Mouse (Mus musculus) frontal cortex, postnatal 14 days (tissue): ENCODE results near the gene Nek6.

ENCODE experiments used
- DNase-seq, 2 experiments: peaks; one replicate each; pipeline ENCODE4 v3.0.0; 2022; ENCODE audit warnings: low spot score in 2 of 2

The Nek6 gene

DNA sequence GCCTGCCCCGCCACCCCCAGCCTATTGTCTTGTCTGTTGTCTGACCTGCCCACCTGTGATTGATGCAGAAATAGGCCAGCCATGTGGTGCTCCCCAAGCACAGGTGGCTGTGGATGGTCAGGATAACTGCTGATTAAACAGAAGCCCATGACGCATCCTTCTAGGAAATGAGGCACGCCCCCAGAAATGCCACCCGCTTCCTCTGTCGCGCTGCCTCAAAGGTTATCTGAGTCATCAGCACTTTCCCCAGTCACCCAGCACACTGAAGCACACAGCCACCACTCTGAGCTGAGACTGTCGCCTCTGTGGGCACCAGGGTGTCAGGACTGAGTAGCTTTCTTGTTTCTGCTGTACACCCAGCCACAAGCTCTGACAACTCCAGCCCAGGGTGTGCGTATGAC, 24.9 kb downstream of the Nek6 start:
- peak; percentile 30 to 64 for DNase-seq

DNA sequence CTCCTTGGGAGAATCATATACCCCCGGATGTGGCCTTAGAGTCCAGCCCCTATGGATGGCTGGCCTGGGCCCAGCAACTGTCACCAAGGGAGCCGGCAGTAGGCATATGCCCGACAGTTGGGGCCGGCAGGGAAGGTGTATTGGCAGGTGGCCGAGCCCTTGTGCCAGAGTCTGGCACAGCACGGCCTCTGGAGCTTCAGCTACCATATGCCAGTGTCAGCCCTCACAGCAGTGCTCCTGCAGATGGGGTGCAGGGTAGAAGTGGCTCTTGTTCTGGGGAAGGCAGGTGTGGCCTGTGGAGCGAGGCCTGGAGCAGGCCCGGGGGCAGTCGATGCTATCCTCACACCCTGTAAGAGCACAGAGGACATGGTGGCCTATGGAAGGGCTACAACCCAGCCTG, 28.2 kb downstream of the Nek6 start:
- DNase-seq: no peak

DNA sequence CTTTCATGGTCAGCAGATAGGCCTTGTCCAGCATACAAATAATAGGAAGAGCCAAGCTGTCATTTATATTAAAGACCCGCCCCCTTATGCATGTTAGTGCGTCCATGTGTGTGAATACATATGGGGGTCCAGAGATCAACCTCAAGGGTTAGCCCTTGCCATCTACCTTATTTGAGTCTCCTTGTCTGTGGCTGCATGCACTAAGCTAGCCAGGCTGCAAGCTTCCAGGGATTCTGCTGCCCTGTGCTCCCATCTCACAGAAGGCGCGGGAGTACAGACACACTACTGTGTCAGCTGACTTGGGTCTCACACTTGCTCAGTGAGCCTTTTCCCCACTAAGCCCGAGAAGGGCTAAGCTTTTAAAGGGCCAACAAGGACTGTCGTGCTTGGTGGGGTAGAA, 29.2 kb downstream of the Nek6 start:
- no peak for DNase-seq

DNA sequence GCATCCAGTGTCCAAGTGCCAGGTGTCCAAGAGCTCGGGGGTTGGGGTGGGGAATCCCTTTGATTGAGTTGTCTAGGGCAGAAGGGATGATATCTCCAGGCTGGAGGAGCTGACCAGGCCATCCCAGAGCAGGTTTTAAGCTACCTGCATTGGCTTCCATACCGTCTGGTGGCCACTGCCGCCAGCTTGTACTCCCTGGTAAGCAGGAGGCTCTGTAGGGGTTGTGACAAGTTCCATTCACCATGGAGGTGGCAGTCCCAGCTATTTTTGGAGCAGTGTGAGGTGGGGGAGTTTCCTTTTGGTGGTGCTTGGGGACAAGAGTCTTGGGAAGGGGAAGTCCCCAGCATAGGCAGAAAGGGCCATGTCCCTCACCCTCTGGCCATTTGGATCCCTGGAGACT, 29.7 kb downstream of the Nek6 start:
- DNase-seq: no peak

DNA sequence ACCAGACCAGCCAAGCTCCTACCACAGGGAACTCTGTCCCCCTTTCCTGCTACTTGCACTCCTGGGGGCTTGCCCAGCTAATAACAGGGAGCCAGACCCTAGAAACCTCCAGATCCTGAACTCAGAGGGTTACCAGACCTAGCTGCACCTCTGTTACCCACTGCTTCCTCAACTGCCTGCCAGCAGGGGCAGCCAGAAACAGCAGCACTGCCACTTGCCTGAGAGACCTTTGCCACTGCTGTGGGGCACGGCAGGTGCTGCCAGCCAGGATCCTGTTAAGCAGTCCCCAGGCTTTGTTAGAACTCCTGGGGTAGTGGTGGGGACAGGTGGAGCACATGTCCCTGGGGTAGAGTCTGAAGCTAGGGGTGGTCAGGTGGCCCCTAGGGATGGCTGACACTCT, 30.1 kb downstream of the Nek6 start:
- DNase-seq: no peak

DNA sequence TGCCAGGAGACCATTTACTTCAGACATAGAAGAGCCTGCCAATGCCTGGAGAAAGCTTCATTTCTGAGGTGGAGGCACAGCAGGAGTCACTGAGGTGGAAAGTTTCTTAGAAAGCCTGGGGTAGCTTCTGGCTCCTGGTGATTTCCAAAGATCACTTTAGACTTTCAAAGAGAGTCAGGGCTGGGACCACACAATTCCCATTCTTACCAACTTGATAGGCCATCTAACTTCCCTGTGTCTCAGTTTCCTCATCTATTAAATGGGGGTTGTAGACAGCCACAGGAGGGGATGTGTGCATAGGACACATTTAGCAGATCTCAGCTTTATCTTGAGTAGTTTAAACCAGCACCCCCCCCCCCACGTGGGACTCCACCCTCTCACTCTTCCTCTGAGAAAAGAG, 30.9 kb downstream of the Nek6 start:
- no peak for DNase-seq

DNA sequence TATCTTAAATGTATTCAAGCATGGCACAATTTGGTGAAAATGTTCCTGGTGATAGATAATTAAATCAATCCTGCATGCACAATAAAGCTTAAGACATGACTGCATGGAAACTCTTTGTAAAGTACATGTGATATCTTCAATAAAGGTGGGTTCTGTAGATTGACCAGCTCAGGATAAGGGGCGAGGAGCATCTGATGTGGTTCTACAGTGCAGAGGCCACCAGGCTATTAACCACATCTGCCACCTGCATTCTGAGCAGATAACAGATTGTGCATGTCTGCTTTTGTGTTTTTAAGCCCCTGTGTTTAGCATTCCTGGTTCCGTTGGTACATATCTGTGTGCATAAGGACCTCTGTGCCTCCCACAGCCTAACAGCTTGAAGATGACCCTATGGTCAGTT, 31.7 kb downstream of the Nek6 start:
- no peak for DNase-seq

DNA sequence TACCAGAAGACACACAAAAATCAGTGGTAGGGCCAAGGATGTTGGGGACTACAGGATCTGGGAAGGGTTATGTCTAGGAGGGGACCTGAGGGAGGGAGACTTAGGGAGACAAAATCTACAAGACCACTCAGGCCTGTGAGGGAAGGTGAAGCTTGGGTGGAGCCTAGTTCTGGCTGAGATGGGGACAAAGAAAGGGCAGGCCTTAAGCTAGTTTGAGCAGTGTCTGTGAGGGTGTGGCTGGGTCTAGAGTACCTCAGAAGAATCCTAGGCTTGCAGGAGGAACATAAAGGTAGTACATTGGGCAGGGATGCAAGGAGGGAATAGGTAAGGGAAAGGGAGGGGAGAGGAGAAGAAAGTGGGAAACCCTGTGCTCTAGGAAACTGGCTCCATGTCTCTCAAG, 32.9 kb downstream of the Nek6 start:
- no peak for DNase-seq

DNA sequence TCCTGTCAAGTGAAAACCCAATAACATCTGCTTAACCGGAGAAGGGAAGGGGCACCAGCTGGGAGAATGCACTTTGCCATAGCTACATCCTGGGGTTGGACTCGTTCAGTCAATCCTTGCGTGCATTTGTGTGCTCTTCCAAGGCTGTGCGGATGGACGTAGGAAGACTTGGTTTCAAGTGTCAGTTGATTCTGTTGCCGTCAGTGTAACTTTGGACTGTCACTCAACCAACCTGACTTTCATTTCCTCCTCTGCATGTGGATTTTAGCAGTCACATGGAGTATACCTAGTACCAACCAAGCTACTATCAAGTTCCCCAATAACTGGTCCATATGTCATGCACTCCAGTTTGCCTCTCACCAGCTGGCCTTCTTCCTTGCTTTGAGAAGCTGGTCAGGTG, 33.5 kb downstream of the Nek6 start:
- no peak for DNase-seq

DNA sequence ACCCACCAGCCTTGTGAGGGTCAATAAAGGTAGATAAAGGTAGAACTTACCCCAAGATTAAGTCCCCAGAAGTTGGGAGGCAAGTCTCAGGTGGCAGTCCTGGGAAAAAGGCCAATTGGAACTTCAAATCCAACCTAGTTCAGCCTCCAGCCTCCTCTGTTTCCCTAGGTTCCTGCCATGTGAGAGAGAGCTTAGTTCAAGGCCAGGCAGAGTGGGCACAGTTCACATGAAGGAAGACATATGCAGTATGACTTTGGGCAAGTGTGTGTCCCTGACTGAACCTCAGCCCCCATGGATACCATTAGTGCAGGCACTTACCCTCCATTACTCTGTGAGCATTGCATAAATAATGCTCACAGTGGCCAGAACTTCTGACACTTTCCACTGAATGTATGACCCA, 34.3 kb downstream of the Nek6 start:
- DNase-seq: no peak

DNA sequence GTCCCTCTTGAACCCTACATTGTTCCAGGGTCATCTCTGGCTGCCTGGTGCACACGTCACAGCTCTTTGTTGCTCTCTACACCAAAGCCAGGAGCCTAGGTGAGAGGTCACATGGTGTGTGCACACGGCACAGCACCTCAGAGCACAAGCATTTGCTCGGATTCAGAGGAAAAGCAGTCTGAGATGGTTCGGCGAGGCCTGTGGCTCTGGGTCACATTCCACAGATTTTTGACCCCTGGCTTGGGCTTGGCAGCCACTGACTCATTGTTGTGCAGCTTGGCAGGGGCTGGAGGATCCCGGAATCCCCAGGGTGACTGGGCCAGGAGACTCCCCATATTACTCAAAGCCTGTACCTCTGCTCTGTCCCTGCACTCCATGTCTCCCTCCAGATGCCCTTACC, 34.8 kb downstream of the Nek6 start:
- DNase-seq: no peak

DNA sequence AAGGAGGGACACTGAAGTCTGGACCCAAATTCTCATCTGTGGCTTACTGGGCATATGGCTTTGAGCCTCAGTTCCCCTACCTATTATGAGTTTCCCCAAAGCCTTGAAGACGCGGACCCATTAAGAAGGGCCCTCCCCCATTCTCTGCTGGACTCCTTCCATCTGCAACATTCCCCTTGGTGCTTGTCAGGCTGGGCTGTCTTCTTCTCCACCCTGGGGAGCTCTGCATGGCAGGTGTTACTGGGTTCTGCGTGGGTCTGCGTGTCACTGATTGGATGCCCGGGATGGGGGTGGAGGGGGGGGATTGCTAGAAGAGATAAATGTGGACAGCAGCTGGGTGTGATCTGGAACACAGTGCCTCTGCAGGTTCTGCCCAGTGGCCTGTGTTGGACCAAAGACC, 35.3 kb downstream of the Nek6 start:
- DNase-seq: no peak

DNA sequence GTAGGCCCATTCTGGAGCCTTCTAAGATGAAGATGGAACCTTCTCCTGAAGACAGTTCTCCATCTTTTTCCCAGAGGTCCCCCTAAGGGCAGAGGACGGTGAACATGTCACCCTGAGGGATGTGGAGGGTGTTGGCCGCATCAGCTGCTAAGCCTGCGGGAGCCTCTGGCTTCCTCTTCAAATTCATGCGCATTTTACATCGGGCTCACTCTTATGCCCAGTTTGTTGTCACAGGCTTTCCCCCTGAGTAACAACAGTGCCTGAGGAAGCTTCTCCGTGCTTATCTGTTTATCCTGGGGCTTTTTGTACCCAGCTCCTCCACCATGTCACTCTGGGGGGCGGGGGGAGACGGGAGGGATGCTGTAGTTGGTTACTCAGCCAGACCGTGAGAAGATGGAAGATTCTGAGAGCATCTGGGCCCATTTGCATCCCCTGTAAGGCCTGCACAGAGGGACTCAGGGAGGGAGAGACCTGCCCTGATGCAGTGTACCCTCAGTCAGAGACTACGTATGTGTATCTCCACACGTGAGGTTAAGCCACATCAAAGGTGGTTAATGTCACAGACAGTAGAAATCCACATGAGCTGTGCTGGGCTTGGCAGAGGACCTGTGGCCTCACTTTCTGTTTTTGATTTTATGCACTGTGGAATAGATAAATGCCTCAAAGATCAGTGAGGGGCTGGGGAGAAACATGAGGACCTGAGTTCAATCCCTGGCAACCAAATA, 36.5 kb downstream of the Nek6 start:
- DNase-seq: no peak

DNA sequence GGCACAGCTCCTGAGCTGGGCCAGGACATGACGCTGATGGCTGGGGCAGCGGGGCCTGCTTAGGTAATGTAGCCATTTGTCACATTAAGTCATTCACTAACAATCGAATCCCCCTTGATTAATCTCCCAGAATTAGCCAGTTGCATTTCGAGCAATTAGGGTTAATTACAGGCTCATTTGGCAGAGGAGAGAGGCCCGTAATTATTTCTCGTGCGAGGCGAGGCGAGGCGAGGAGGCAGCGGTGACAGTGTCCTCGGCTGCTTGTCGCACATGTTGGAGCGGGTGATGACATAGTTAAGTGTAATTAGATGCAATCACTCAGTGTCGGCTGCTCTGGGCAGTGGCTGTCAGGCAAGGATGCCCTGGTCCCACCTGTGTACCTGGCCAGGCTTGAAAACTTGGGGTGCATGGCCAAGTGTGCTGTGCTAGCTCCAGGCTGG, 40.6 kb downstream of the Nek6 start:
- DNase-seq: no peak

DNA sequence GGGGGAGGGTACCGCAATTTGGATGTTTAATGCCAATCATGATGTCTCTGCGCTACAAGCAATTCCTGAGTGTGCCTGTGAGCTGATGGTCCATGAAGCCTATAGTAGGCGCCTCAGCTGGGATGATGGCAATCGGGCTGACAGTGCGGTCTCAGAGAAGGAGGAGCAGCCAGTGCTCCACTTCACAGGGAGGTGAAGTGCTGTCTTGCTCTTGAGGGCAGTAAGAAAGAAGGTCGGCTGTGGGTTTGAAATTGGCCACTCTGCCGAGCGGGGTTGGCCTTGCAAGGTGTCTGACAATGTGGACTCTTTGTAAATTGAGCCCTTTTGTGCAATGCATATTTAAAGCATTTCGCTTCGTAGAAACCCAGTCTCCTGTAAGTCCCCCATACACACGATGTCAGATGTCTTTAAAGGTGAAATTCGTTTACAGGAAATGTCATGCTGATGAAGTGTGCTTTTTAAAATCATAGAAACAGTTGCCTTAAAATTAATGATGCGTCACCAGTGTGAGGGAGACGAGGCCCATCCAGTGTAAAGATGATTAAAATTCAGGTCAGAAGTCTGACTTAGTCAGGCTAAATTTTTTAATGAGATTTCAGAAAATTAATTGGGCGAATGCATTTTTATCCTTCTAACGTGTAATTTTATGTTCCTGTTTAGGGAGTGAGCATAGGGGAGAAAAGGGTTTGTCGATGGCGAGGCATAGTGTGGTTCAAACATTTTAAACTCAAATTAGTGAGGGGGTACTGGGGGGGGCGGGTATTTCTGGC, 43.0 kb downstream of the Nek6 start:
- no peak for DNase-seq

DNA sequence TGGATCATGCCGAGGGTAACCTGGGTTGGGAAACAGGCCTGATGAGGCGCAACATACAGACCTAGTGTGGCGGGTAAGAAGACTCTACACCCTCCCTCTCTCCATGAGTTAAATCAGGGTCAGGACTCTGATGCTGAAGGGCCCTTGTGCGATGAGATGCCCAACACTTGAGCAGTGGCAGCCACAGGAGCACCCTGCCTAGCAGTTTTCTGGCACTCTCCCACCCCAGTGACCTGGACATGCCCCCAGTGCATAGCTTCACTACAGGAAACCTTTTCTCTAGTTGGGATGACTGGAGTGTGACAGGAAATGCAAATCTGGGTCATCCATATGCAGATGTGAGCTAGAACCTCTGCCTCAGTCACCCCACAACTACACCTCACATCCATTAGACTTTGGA, 44.2 kb downstream of the Nek6 start:
- DNase-seq: no peak

DNA sequence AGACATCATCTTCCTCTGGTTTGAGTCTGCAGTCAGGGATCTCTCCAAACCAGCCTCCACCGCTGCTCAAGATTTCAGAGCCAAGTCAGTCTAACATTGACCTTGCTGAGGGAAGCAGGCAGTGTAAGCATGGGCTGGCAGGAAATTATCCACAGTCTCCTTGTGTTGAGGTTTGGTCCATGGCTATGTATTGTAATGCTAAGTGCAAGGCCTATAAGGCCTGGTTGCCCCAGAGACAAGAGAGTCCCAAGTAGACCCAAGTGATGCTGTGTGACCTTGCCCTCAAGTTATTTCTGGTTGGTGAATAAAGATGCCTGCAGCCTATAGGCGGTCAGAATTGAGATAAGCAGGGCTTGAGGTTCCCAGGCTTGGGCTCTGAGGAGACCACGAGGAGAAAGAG, 45.3 kb downstream of the Nek6 start:
- no peak for DNase-seq

DNA sequence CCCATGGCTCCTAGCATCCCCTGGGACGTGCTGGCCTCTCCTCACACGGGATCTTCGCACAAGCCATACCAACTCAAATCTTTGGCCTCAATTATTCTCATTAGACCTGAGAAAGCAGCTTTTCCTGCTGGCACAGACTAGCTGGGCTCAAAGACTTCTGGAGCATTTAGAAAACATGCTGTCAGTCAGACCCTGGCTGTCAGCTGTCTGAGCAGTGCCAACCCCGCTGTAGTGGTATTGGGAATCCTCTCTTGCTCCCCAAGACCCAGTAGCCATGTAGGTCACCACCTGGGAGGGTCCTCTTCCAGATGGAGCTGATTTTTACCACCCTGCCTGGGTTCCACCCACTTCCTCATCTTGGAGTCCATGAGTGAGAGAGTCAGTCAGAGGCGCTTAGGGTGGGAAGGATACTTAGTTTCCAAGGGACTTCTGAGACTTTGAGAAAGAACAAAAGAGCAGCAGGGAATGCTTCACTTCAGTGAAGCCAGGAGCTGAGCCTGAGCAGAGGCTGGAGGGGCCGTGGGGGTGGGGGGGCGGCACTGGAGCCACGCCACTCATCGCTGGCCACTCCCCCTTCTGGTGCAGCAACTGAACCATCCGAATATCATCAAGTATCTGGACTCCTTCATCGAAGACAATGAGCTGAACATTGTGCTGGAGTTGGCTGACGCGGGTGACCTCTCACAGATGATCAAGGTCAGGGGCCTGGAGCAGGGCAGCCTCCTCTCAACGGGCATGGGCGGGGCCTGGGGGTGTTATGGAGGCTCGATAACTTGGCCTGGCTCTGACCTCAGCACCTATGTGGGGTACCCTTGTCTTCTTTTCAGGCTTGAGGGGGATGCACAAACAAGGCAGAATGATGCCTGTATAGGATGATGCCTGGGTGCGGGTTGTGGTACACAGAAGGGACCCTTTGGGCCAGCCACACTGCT, 49.1 kb downstream of the Nek6 start:
- DNase-seq: no peak

DNA sequence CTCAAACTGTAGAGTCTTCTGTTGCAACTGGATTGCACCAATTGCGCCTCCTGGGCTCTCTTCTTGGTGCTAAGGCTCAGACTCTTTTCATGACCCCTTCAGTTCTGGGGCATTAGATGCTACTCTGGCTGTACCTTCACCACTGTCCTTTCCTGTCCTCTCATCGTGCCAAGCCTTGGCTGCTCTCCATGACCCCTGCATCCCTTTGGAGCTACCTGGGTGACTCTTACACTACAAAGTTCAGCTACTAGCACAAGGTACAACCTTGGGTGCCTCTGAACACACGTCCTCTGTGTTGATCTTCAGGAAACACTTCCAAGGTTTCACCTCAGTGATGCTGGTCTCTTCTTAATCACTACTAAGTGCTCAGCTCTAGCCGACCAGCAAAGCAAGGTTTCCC, 51.2 kb downstream of the Nek6 start:
- DNase-seq: no peak

DNA sequence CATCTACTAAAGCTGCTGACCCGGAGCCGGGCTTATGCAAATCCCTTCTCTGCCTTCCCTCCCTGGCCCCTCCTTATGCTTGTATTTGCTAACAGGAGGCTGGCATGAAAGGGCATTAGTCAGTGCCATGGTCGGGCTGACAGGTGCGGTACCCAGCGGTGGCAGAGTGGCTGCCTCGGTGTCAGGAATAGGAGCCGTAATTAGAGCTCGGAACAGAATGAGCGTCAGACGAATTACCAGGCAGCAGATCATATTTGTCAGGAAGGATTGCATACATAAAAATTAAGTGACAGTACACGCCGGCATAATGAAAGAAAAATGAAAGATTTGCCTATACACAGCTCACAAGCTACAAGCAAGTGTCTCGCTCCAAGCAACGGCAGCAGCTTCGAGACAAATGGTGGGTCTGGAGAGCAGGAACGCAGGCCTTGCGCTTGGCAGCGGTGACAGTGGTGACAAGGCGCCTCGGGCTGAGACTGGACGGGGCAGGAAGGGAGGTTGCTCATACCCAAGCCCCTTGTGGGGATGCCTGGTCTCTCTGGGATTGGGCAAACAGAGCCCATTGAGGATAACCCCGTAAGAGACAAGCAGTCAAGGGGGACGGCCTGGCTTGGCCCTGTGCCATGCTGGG, 60.6 kb downstream of the Nek6 start:
- no peak for DNase-seq

DNA sequence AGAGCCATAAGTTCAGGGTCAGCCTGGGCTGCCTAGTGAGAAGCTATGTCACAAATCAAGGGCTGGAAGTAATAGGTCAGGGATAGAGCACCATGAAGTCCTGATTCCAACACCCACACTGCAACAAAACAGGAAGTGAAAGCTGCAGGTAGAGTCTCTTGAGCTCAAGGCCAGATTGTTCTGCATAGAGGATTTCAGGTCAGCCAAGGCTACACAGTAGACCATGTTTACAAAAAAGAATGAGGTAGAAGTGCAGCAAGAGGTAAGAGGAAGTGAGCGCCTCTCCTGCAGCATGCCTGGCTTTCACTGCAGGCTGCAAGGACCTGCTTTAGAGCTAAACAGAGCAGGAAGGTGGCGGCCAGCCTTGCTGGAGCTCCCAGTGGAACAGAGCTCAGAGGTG, 63.3 kb downstream of the Nek6 start:
- no peak for DNase-seq
